Mouse (Mus musculus): ENCODE measurements around the gene Gm28051. TPM values are rescaled to one million over a fixed set of nuclear protein-coding genes. Genes with fewer than 3 reads are reported as not detected.

Gene Gm28051
- polyA plus RNA-seq, 1 experiment = 0.13 TPM

DNA sequence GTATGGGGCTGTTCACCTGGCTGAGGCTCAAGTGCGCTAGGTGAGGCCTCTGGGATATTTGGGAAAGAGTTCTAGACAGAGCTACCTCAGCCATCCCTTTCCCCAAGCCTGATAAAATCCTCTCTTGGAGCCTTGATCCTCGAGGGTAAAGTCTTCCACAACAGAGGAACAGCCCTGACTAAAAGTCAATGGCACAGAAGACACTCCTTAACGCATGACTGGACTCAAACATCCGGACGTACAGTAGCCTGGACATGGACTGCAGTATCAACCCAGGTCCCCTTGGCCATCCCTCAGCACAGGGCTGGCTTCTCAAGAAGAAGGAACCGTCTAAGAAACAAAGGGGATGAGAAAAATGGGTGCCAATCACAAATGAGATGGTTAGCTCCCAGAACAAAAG is 74.1 kb downstream of the Gm28051 start:
- Histone ChIP-seq H3K36me3 (ENCODE audit: control insufficient read depth, insufficient read depth) (no peaks in the 10 kb centered on the region), H3K79me2 (ENCODE audit: control insufficient read depth, insufficient read depth) (no peaks in the 10 kb centered on the region), H3K27me3 (ENCODE audit: control insufficient read depth, insufficient read depth, insufficient read length) (no peaks in the 10 kb centered on the region), H3K79me3 (ENCODE audit: low read depth) (no peaks in the 10 kb centered on the region), H3ac (ENCODE audit: control insufficient read depth, insufficient read length, low read depth) (no peak overlapping the region), H3K4me3 (ENCODE audit: insufficient read depth, poor library complexity, severe bottlenecking) (no peak overlapping the region)
- TF ChIP-seq USF1 (IDR thresholded peaks at IDR 0.05; ENCODE audit: low read depth) = no peak
- no peak for TF ChIP-seq MYOD1 (IDR thresholded peaks at IDR 0.05; ENCODE audit: control insufficient read depth, insufficient read length, low read depth)
- no peak for TF ChIP-seq MYOG (IDR thresholded peaks at IDR 0.05; ENCODE audit: control insufficient read depth, extremely low read depth, insufficient read length)

DNA sequence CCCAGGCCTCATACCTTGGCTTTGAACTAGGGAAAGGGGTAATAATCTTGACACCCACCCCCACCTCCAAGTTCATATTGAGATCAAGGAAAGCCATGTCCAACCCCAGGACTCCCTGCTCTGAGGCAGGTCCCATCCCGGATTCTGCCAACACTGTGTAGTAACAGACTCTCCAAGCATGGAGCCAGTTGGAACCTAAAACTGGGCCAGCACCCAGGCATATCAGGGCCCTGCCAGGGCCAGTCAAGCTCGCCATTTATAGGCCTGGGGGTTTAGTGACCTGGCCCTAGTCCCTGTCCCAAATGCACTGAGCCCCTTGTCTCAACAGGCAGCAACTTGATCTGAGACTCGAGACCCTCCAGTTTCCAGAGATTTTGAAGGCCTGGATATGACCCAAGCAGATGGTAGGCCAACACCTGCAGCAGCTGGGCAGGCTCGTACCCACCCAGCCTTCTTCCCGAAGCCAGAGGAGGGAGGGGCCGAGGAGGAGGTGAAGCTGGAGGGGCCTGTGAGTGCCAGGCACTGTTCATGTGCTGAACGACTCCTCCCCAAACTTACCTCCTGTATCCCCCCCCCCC is 74.8 kb downstream of the Gm28051 start:
- Histone ChIP-seq H3K79me3 (ENCODE audit: low read depth) (no peaks in the 10 kb centered on the region), H3ac (ENCODE audit: control insufficient read depth, insufficient read length, low read depth) (no peak overlapping the region), H3K4me3 (ENCODE audit: insufficient read depth, poor library complexity, severe bottlenecking) (no peak overlapping the region), H3K36me3 (ENCODE audit: control insufficient read depth, insufficient read depth) (no peaks in the 10 kb centered on the region), H3K79me2 (ENCODE audit: control insufficient read depth, insufficient read depth) (no peaks in the 10 kb centered on the region), H3K27me3 (ENCODE audit: control insufficient read depth, insufficient read depth, insufficient read length) (no peaks in the 10 kb centered on the region)
- TF ChIP-seq USF1 (IDR thresholded peaks at IDR 0.05; ENCODE audit: low read depth) = no peak
- no peak for TF ChIP-seq MAX (IDR thresholded peaks at IDR 0.05)
- no peak for TF ChIP-seq CTCF (IDR thresholded peaks at IDR 0.05; ENCODE audit: control insufficient read depth, insufficient read depth, insufficient read length)

DNA sequence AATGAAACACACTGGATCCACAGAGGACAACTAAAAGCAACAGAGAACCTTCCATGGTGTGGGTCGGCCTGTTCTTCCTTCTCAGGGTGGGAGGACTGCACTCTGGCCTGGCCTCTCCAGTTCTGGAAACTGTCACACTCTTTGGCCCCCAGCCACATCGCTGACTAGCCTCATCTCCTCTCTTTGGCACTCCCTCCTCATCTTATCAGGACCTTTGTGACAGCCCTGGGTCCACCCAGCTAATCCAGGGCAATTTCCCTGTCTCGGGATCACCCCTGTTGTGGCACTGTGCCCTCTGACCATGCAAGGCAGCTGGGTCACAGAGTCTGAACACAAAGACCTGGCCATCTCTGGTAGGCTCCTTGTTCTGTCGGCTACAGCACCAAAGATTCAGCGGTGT is 75.5 kb downstream of the Gm28051 start:
- Histone ChIP-seq H3K36me3 (ENCODE audit: control insufficient read depth, insufficient read depth) (no peaks in the 10 kb centered on the region), H3K79me3 (ENCODE audit: low read depth) (no peaks in the 10 kb centered on the region), H3ac (ENCODE audit: control insufficient read depth, insufficient read length, low read depth) (no peak overlapping the region), H3K27me3 (ENCODE audit: control insufficient read depth, insufficient read depth, insufficient read length) (no peaks in the 10 kb centered on the region), H3K4me3 (ENCODE audit: insufficient read depth, poor library complexity, severe bottlenecking) (no peak overlapping the region), H3K79me2 (ENCODE audit: control insufficient read depth, insufficient read depth) (no peaks in the 10 kb centered on the region)
- TF ChIP-seq MAX (IDR thresholded peaks at IDR 0.05) = no peak

DNA sequence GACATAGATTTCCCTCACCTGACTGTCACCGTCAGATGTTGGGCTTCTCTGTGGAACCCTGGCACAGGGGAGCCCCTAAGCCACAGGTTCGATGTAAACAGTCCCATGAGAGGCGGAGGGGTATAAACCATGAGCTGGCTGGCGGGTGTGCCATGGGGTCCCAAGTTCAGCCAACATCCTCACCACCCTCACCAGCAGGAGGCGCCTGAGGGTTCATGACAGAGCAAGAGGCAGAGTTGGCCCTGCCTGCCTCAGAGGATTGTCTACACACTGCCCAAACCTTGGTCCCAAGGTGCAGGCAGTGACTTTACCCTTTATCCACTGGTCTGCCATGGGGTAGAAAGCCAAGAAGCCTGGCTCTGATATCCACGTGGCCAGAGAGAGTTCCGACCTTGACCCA is 76.0 kb downstream of the Gm28051 start:
- TF ChIP-seq CTCF (IDR thresholded peaks at IDR 0.05; ENCODE audit: control insufficient read depth, insufficient read depth, insufficient read length) (no peak), CEBPB (IDR thresholded peaks at IDR 0.05; ENCODE audit: low read depth) (no peak), MYOD1 (IDR thresholded peaks at IDR 0.05; ENCODE audit: control insufficient read depth, insufficient read length, low read depth) (no peak), FOSL1 (IDR thresholded peaks at IDR 0.05; ENCODE audit: insufficient read depth, low read length, poor library complexity, severe bottlenecking) (no peak), USF1 (IDR thresholded peaks at IDR 0.05; ENCODE audit: low read depth) (no peak), MAX (IDR thresholded peaks at IDR 0.05) (no peak), MYOG (IDR thresholded peaks at IDR 0.05; ENCODE audit: control insufficient read depth, extremely low read depth, insufficient read length) (no peak)
- Histone ChIP-seq H3K36me3 (ENCODE audit: control insufficient read depth, insufficient read depth) (no peaks in the 10 kb centered on the region), H3K27me3 (ENCODE audit: control insufficient read depth, insufficient read depth, insufficient read length) (no peaks in the 10 kb centered on the region), H3ac (ENCODE audit: control insufficient read depth, insufficient read length, low read depth) (no peak overlapping the region), H3K4me3 (ENCODE audit: insufficient read depth, poor library complexity, severe bottlenecking) (no peak overlapping the region), H3K79me3 (ENCODE audit: low read depth) (no peaks in the 10 kb centered on the region), H3K79me2 (ENCODE audit: control insufficient read depth, insufficient read depth) (no peaks in the 10 kb centered on the region)

DNA sequence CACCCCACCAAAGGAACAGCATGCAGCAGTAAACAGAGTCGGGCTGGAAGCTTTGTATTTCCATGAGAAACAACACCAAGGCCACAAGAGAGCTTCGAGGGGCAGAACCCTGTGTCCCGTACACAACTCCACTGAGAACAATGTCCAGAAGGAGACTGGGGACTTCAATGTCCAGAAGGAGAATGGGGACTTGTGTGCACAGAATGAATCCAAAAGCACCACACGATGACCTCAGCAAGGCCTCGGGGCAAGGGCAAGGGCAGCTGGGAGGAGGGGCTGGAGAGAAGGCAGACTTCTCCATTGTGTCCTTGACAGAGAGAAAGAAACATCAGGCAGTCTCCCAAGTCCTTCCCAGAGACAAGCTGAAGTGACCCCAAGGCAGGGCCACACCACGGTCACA is 78.7 kb downstream of the Gm28051 start:
- TF ChIP-seq CTCF (IDR thresholded peaks at IDR 0.05; ENCODE audit: control insufficient read depth, insufficient read depth, insufficient read length) = no peak
- TF ChIP-seq CEBPB (IDR thresholded peaks at IDR 0.05; ENCODE audit: low read depth) = no peak
- no peak for TF ChIP-seq MYOD1 (IDR thresholded peaks at IDR 0.05; ENCODE audit: control insufficient read depth, insufficient read length, low read depth)
- TF ChIP-seq MAX (IDR thresholded peaks at IDR 0.05) = no peak
- no peak for TF ChIP-seq FOSL1 (IDR thresholded peaks at IDR 0.05; ENCODE audit: insufficient read depth, low read length, poor library complexity, severe bottlenecking)
- TF ChIP-seq USF1 (IDR thresholded peaks at IDR 0.05; ENCODE audit: low read depth) = no peak
- no peak for TF ChIP-seq MYOG (IDR thresholded peaks at IDR 0.05; ENCODE audit: control insufficient read depth, extremely low read depth, insufficient read length)

DNA sequence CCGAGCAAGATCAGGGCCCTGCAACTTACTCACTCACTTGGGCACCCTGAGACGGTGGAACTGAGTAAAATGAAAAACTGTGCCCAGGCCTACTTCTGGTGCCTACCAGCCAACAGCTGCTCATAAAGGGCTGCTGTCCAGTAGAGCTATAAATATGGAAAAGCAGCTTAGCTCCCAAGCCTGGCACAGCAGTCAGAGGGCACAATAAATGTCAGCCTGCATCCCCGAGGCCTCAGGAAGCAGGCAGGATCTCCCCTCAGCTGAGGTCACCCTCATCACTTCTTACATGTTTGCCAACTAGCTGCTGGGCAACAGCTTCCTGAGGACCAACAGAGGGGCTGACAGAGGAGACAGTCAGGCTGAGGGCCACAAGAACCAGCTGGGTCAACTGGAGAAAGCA is 80.5 kb downstream of the Gm28051 start:
- no peaks in the 10 kb centered on the region for H3K79me3 ChIP-seq (ENCODE audit: low read depth)
- no peak overlapping the region for H3K4me3 ChIP-seq (ENCODE audit: insufficient read depth, poor library complexity, severe bottlenecking)
- no peaks in the 10 kb centered on the region for H3K79me2 ChIP-seq (ENCODE audit: control insufficient read depth, insufficient read depth)
- no peaks in the 10 kb centered on the region for H3K27me3 ChIP-seq (ENCODE audit: control insufficient read depth, insufficient read depth, insufficient read length)
- TF ChIP-seq MYOD1 (IDR thresholded peaks at IDR 0.05; ENCODE audit: control insufficient read depth, insufficient read length, low read depth) (no peak), FOSL1 (IDR thresholded peaks at IDR 0.05; ENCODE audit: insufficient read depth, low read length, poor library complexity, severe bottlenecking) (no peak), CEBPB (IDR thresholded peaks at IDR 0.05; ENCODE audit: low read depth) (no peak), CTCF (IDR thresholded peaks at IDR 0.05; ENCODE audit: control insufficient read depth, insufficient read depth, insufficient read length) (no peak), USF1 (IDR thresholded peaks at IDR 0.05; ENCODE audit: low read depth) (no peak), MYOG (IDR thresholded peaks at IDR 0.05; ENCODE audit: control insufficient read depth, extremely low read depth, insufficient read length) (no peak), MAX (IDR thresholded peaks at IDR 0.05) (no peak)
- no peak overlapping the region for H3ac ChIP-seq (ENCODE audit: control insufficient read depth, insufficient read length, low read depth)
- H3K36me3 ChIP-seq (ENCODE audit: control insufficient read depth, insufficient read depth) = no peaks in the 10 kb centered on the region

More for the DNA sequence above, 78.7 kb downstream of the Gm28051 start:
- H3K4me3 ChIP-seq (ENCODE audit: insufficient read depth, poor library complexity, severe bottlenecking) = no peak overlapping the region
- H3K79me3 ChIP-seq (ENCODE audit: low read depth) = no peaks in the 10 kb centered on the region
- no peaks in the 10 kb centered on the region for H3K79me2 ChIP-seq (ENCODE audit: control insufficient read depth, insufficient read depth)
- no peak overlapping the region for H3ac ChIP-seq (ENCODE audit: control insufficient read depth, insufficient read length, low read depth)
- H3K36me3 ChIP-seq (ENCODE audit: control insufficient read depth, insufficient read depth) = no peaks in the 10 kb centered on the region
- no peaks in the 10 kb centered on the region for H3K27me3 ChIP-seq (ENCODE audit: control insufficient read depth, insufficient read depth, insufficient read length)

All from C2C12 (cell line).